Mouse (Mus musculus): ENCODE measurements around the gene Gm28729. TPM values are rescaled to one million over a fixed set of nuclear protein-coding genes. Genes with fewer than 3 reads are reported as not detected.
A peak's percentile ranks its signal among the peaks of the same experiment; 100 is the strongest.

The Gm28729 gene
- polyA plus RNA-seq, 1 experiment from 2014 or later = 0.25 TPM

GRCm38 (mm10) chr9:96442081-96442480, 83.0 kb downstream of the Gm28729 start:
- ATAC-seq (ENCODE audit: low FRiP score) = no peak
- WGBS = 29% methylated on average over 10 of the region's 10 CpGs
- H3K4me3 ChIP-seq (ENCODE audit: low read depth, low read length) = no peak overlapping the region
- no peak overlapping the region for H3K4me2 ChIP-seq (replicated peaks; ENCODE audit: low read depth, low read length)
- H3K9ac ChIP-seq (ENCODE audit: low read depth, low read length) = no peak overlapping the region
- no peak for DNase-seq (ENCODE audit: low spot score)
- H3K4me1 ChIP-seq (replicated peaks; ENCODE audit: control insufficient read depth, insufficient read depth, low read length) = peaks cover 1% of the 10 kb centered on the region; the same call in 1 of the 2 replicates
- H3K27ac ChIP-seq (ENCODE audit: low read depth, low read length) = no peak overlapping the region
- H3K36me3 ChIP-seq (ENCODE audit: control insufficient read depth, insufficient read depth, low read length) = no peaks in the 10 kb centered on the region
- peaks cover 3% of the 10 kb centered on the region; the same call in 1 of the 2 replicates for H3K27me3 ChIP-seq (ENCODE audit: control insufficient read depth, insufficient read depth, low read length)
- H3K9me3 ChIP-seq (ENCODE audit: control insufficient read depth, low read length) = no peaks in the 10 kb centered on the region

GRCm38 (mm10) chr9:96438334-96438871, 86.7 kb downstream of the Gm28729 start:
- Histone ChIP-seq H3K27me3 (ENCODE audit: control insufficient read depth, insufficient read depth, low read length) (peaks cover 3% of the 10 kb centered on the region; the same call in 1 of the 2 replicates), H3K9ac (ENCODE audit: low read depth, low read length) (peak overlapping the region; percentile 73), H3K4me3 (ENCODE audit: low read depth, low read length) (peak overlapping the region; percentile 41), H3K4me2 (replicated peaks; ENCODE audit: low read depth, low read length) (peak overlapping the region; percentile 85), H3K36me3 (ENCODE audit: control insufficient read depth, insufficient read depth, low read length) (no peaks in the 10 kb centered on the region), H3K27ac (ENCODE audit: low read depth, low read length) (no peak overlapping the region; the same call in 1 of the 2 replicates), H3K9me3 (ENCODE audit: control insufficient read depth, low read length) (no peaks in the 10 kb centered on the region), H3K4me1 (replicated peaks; ENCODE audit: control insufficient read depth, insufficient read depth, low read length) (peaks cover 2% of the 10 kb centered on the region; the same call in 1 of the 2 replicates)
- 5% methylated on average over 8 of the region's 8 CpGs for WGBS
- ATAC-seq (ENCODE audit: low FRiP score) (peak; percentile 55), DNase-seq (ENCODE audit: low spot score) (peak; percentile 18)

DNA sequence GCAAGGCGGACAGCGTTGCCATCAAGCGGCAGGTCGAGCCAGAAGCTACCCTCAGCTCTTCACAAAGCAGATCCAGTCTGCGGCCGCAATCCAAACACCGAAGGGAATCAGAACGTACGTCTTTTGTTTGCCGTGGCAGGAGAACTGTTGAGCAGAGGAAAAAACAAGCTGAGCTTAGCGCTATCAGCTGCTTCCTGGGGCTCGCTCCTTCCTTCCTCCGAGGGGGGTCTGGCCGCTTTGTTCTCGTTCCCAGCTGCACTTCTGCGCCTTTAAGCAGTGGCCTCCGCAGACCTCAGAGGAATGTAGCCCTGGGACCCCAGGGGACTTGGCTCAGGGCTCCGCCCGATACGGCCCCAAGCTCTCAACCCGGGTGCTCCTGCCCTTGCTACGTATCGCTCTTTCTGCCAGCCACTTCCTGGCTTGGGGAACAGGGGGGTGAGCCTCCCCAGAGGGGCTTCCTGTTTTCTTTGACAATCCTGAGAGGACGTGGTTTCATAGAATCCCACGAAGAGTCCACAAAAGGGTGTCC, 87.2 kb downstream of the Gm28729 start:
- Histone ChIP-seq H3K9ac (ENCODE audit: low read depth, low read length) (peak overlapping the region; percentile 73), H3K27ac (ENCODE audit: low read depth, low read length) (peak overlapping the region; percentile 4; the same call in 1 of the 2 replicates), H3K9me3 (ENCODE audit: control insufficient read depth, low read length) (no peaks in the 10 kb centered on the region), H3K4me3 (ENCODE audit: low read depth, low read length) (peak overlapping the region; percentile 41), H3K4me2 (replicated peaks; ENCODE audit: low read depth, low read length) (peak overlapping the region; percentile 85), H3K36me3 (ENCODE audit: control insufficient read depth, insufficient read depth, low read length) (no peaks in the 10 kb centered on the region), H3K27me3 (ENCODE audit: control insufficient read depth, insufficient read depth, low read length) (peaks cover 3% of the 10 kb centered on the region; the same call in 1 of the 2 replicates), H3K4me1 (replicated peaks; ENCODE audit: control insufficient read depth, insufficient read depth, low read length) (peaks cover 2% of the 10 kb centered on the region; the same call in 1 of the 2 replicates)
- ATAC-seq (ENCODE audit: low FRiP score) (peak; percentile 69), DNase-seq (ENCODE audit: low spot score) (peak; percentile 76)
- WGBS = under 1% methylated on average over 25 of the region's 25 CpGs

DNA sequence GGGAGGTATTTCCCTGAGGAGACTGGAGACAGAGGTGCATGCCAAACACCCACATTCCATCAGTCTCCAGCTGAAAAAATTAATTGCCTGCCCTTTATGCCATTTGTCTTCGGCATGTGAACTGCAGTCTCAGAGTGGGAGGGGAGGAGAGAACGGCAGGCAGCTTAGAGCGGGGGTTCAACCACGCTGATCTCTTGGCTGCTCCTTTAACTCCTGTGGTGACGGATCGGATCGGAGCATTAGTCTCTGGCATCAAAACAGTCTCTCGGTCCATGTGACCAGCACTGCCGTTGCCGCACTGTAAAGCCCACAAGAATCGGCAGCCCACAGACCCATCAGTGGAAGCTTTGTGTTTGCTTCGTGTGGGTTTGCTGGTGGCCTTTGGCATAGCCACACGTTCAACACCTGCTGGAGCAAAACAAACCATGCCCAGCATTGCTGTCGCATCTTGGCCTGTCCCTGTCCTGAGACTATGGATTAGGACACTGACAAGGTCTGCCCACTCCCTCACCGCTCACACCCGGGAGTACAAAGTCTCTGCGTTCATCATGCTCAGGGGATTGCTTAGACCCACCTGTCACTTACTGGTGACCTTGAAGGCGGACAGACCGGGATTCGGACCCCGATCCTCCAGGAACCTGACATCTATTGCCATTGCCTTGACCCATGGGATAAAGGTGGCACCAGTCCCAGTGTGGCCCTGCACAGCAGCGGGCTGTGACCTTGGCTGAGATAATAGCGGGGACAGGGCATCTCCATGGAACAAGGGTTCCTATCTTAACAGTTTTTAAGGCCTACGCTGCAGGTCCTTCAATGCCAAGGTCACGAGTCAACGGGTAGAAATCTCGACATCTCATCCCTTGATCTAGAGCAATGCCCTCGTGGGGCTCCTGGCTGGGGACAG, 87.9 kb downstream of the Gm28729 start:
- H3K36me3 ChIP-seq (ENCODE audit: control insufficient read depth, insufficient read depth, low read length) = no peaks in the 10 kb centered on the region
- no peak overlapping the region for H3K27ac ChIP-seq (ENCODE audit: low read depth, low read length)
- peak overlapping the region; percentile 73 for H3K9ac ChIP-seq (ENCODE audit: low read depth, low read length)
- no peaks in the 10 kb centered on the region for H3K9me3 ChIP-seq (ENCODE audit: control insufficient read depth, low read length)
- WGBS = 8% methylated on average over 28 of the region's 28 CpGs
- peaks cover 3% of the 10 kb centered on the region; the same call in 1 of the 2 replicates for H3K27me3 ChIP-seq (ENCODE audit: control insufficient read depth, insufficient read depth, low read length)
- H3K4me2 ChIP-seq (replicated peaks; ENCODE audit: low read depth, low read length) = peak overlapping the region; percentile 85
- DNase-seq (ENCODE audit: low spot score) = no peak
- peak; percentile 39; the same call in 1 of the 2 replicates for ATAC-seq (ENCODE audit: low FRiP score)
- H3K4me3 ChIP-seq (ENCODE audit: low read depth, low read length) = peak overlapping the region; percentile 41
- H3K4me1 ChIP-seq (replicated peaks; ENCODE audit: control insufficient read depth, insufficient read depth, low read length) = peaks cover 2% of the 10 kb centered on the region; the same call in 1 of the 2 replicates

Other genes with a start within 250 kb of the Gm28729 start
- 197 TPM in 2 replicates for gene Atp1b3, start 160.8 kb downstream of the Gm28729 start, polyA plus RNA-seq (2014; fragmentation: Nextera tagmentation; extraction: Ambion mirVana)
- gene Rnf7, start 46.6 kb downstream of the Gm28729 start, polyA plus RNA-seq (2014; fragmentation: Nextera tagmentation; extraction: Ambion mirVana) = 287 and 290 TPM in 2 replicates
- gene Rasa2, start 106.4 kb upstream of the Gm28729 start, polyA plus RNA-seq (2014; fragmentation: Nextera tagmentation; extraction: Ambion mirVana) = 16.4 and 16.8 TPM in 2 replicates
- 11.1 and 14.3 TPM in 2 replicates for gene Zbtb38, start 227.6 kb upstream of the Gm28729 start, polyA plus RNA-seq (2014; fragmentation: Nextera tagmentation; extraction: Ambion mirVana)

All from hindbrain, embryonic 11.5 days (tissue).